Mouse (Mus musculus) inflammation-experienced regulatory T-cells (primary cell): ENCODE results near the gene Usp21. TPM values are rescaled to one million over a fixed set of nuclear protein-coding genes. Genes with fewer than 3 reads are reported as not detected.

Source experiments
- polyA plus RNA-seq, 2 experiments: library from polyadenylated mRNA; unstranded; fragments of 100-300 nt; shearing (Covaris generic); gene quantifications; one replicate each; pipeline ENCODE4 v1.2.1; 2017

The Usp21 gene
- polyA plus RNA-seq: 10 to 100 TPM; 58.7 to 64.2 TPM

GRCm38 (mm10) chr1:171287136-171288081, at the start of gene Usp21:
Gene Usp21 (minus strand): TSS chr1:171287991.

GRCm38 (mm10) chr1:171328839-171329432, 41.1 kb upstream of the Usp21 start, which contains the start of gene Dedd:
Gene Dedd (plus strand): TSS chr1:171329145.

GRCm38 (mm10) chr1:171294298-171295062, 6.7 kb upstream of the Usp21 start, which contains the start of gene Ufc1:
Gene Ufc1 (minus strand): TSS chr1:171295024.

GRCm38 (mm10) chr1:171280916-171281527, 6.8 kb downstream of the Usp21 start, which contains the start of gene Ppox:
Gene Ppox (minus strand): TSS chr1:171281186.

GRCm38 (mm10) chr1:171269848-171270572, 17.8 kb downstream of the Usp21 start, which contains the start of gene B4galt3:
Gene B4galt3 (plus strand): TSS chr1:171270328.

DNA sequence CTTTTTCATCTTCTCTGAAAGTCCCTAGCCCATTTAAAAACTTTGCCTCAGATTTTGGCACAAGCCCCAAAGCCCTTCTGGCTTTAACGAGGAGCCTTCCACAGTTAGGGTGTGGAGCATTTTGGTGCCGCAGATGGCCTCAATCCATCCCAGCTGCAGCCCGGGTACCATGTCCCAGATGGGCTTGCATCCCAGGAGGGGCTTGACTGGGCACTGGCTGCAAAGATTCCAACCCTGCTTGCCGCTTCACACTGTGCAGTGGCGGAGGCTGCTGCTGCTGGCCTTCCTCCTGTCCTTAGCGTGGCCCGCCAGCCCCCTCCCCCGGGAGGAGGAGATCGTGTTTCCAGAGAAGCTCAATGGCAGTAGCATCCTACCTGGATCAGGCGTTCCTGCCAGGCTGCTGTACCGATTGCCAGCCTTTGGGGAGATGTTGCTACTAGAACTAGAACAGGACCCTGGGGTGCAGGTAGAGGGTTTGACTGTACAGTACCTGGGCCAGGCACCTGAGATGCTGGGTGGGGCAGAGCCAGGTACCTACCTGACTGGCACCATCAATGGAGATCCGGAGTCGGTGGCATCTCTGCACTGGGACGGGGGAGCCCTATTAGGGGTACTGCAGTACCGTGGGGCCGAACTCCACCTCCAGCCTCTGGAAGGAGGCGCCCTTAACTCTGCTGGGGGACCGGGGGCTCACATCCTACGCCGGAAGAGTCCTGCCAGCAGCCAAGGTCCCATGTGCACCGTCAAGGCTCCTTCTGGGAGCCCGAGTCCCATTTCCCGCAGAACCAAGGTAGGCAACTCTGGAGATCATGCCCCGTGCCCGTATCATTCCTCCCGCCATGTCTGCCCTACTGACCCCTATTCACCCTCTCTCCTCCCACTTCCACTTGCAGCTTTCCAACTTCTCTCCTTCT, 36.9 kb downstream of the Usp21 start, which contains the start of gene Ndufs2:
Gene Ndufs2, minus strand, starts transcription at position 709 of the 914 bp plus-strand sequence.

GRCm38 (mm10) chr1:171249913-171250600, 37.7 kb downstream of the Usp21 start, which contains the start of gene Adamts4:
Gene Adamts4 (plus strand): TSS chr1:171250421.

DNA sequence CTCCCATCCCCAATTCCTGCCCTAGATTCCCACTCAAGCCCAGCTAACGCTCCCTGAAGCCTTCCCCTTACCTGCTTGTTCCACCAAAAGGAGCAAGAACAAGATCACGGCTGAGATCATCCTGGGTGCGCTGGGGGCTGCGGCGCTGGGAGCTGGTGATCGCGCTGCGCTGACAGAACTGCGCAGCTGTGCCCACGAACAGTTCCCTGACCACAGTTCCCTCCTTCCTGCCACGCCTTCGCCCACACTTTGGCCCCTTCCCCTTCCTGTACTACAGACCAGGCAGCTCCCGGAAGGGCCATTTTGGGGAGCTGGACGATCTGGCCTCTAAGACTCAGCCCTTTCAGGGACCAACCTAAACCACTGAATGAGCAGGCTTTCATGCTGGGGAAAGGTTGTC, 53.7 kb downstream of the Usp21 start, which contains the start of gene Fcer1g:
Gene Fcer1g, minus strand, starts transcription at position 240 of the 400 bp plus-strand sequence.

Other genes starting within 250 kb of the Usp21 start
- gene Fcgr3, start 223.1 kb downstream of the Usp21 start, polyA plus RNA-seq: 1 to 10 TPM in 1 of 2 experiments, under 1 TPM in 1; 0.36 to 4.0 TPM
- 1 to 10 TPM in 1 of 2 experiments, not detected in 1; 3.6 TPM for gene Cfap126, start 174.1 kb downstream of the Usp21 start, polyA plus RNA-seq
- 100 to 1,000 TPM; 156 to 158 TPM for gene Sdhc, start 137.4 kb downstream of the Usp21 start, polyA plus RNA-seq
- under 1 TPM in 1 of 2 experiments, not detected in 1; 0.36 TPM for gene Mpz, start 137.3 kb downstream of the Usp21 start, polyA plus RNA-seq
- under 1 TPM in 1 of 2 experiments, not detected in 1; 0.17 TPM for gene Pcp4l1, start 91.7 kb downstream of the Usp21 start, polyA plus RNA-seq
- gene Nr1i3, start 74.0 kb downstream of the Usp21 start, polyA plus RNA-seq: 1 to 10 TPM in 1 of 2 experiments, under 1 TPM in 1; 0.27 to 1.2 TPM
- 10 to 100 TPM; 29.9 to 43.7 TPM for gene Tomm40l, start 65.5 kb downstream of the Usp21 start, polyA plus RNA-seq
- not detected for gene Apoa2, start 62.9 kb downstream of the Usp21 start, polyA plus RNA-seq
- 10 to 100 TPM in 1 of 2 experiments, 1 to 10 TPM in 1; 3.4 to 15.4 TPM for gene Fcer1g, start 53.6 kb downstream of the Usp21 start, polyA plus RNA-seq
- 1 to 10 TPM in 1 of 2 experiments, not detected in 1; 1.3 TPM for gene Adamts4, start 37.6 kb downstream of the Usp21 start, polyA plus RNA-seq
- 100 to 1,000 TPM; 174 to 195 TPM for gene Ndufs2, start 36.6 kb downstream of the Usp21 start, polyA plus RNA-seq
- 10 to 100 TPM; 39.8 to 41.4 TPM for gene B4galt3, start 17.7 kb downstream of the Usp21 start, polyA plus RNA-seq
- 10 to 100 TPM; 63.5 to 98.8 TPM for gene Ppox, start 6.8 kb downstream of the Usp21 start, polyA plus RNA-seq
- gene Ufc1, start 7.0 kb upstream of the Usp21 start, polyA plus RNA-seq: 10 to 100 TPM; 64.4 to 71.1 TPM
- gene Dedd, start 41.2 kb upstream of the Usp21 start, polyA plus RNA-seq: 10 to 100 TPM; 42.6 to 52.0 TPM
- gene Nit1, start 57.7 kb upstream of the Usp21 start, polyA plus RNA-seq: 10 to 100 TPM; 42.0 to 43.2 TPM
- gene Pfdn2, start 57.7 kb upstream of the Usp21 start, polyA plus RNA-seq: 100 to 1,000 TPM in 1 of 2 experiments, 10 to 100 TPM in 1; 80.8 to 111 TPM
- not detected for gene Klhdc9, start 72.8 kb upstream of the Usp21 start, polyA plus RNA-seq
- gene Nectin4, start 82.1 kb upstream of the Usp21 start, polyA plus RNA-seq: 1 to 10 TPM in 1 of 2 experiments, under 1 TPM in 1; 0.29 to 1.4 TPM
- gene Arhgap30, start 101.0 kb upstream of the Usp21 start, polyA plus RNA-seq: 100 to 1,000 TPM; 170 to 197 TPM
- 10 to 100 TPM; 72.9 to 77.0 TPM for gene Usf1, start 123.3 kb upstream of the Usp21 start, polyA plus RNA-seq
- gene Tstd1, start 130.9 kb upstream of the Usp21 start, polyA plus RNA-seq: 1 to 10 TPM; 2.6 to 3.1 TPM
- gene F11r, start 149.5 kb upstream of the Usp21 start, polyA plus RNA-seq: 1 to 10 TPM in 1 of 2 experiments, not detected in 1; 1.8 TPM
- 10 to 100 TPM; 13.0 to 16.1 TPM for gene Alyref2, start 215.5 kb upstream of the Usp21 start, polyA plus RNA-seq
- gene Itln1, start 247.3 kb upstream of the Usp21 start, polyA plus RNA-seq: under 1 TPM in 1 of 2 experiments, not detected in 1; 0.24 TPM